Mouse (Mus musculus): ENCODE data around the gene Cnga2.

DNA sequence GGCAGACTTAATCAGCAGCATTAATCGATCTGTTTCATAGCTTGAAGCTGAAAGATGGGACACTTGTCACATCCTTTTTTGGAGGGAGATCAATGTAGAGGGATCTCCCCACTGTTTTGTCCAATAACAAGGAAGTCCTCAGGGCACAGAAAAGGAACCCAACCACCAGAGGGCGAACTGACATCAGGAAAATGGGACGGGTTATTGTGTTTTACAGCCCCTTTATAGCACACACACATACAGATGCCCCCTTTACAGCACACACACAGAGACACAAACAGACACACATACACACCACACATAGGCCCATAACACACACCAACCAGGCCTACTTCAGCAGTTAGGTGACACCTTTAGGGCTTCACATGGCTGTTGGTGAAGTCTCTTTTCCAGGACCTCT lies 21.2 kb downstream of the Cnga2 start:
- no peak for TF ChIP-seq CTCF (IDR thresholded peaks at IDR 0.05; ENCODE audit: control insufficient read depth, insufficient read depth, insufficient replicate concordance, low read depth, low read length)
- no peak for TF ChIP-seq POLR2A (IDR thresholded peaks at IDR 0.05; ENCODE audit: control insufficient read depth, low read depth, low read length)

All from testis, adult 2 months (tissue).